Mouse (Mus musculus): ENCODE measurements around the gene Pigyl.

Pigyl gene

GRCm38 (mm10) chr9:22196412-22196811 lies 39.8 kb downstream of the Pigyl start:
- DNase-seq (ENCODE audit: low read depth) = no peak

Measured in 416B (cell line).